Mouse (Mus musculus) limb, embryonic 12.5 days (tissue): ENCODE data around the gene Nup88. TPM values are rescaled to one million over a fixed set of nuclear protein-coding genes. Genes with fewer than 3 reads are reported as not detected.

Source experiments
- ATAC-seq: fragments of 200-750 bp; cut with Nextera tagmentation; 2 replicates; pipeline ENCODE4 v1.8.0; 2017; ENCODE audit warnings: low read depth, moderate TSS enrichment; ENCODE audit not compliant: insufficient number of reproducible peaks, insufficient read depth, low FRiP score, low TSS enrichment
- H3K27ac ChIP-seq: fragments of 300-500 bp; sonication (generic); 2 replicates; pipeline ENCODE4 v1.5.1; 2016; ENCODE audit warnings: mild to moderate bottlenecking, moderate library complexity
- H3K27me3 ChIP-seq: fragments of 300-500 bp; sonication (generic); 2 replicates; pipeline ENCODE4 v1.6.1; 2016; ENCODE audit warnings: mild to moderate bottlenecking, moderate library complexity
- H3K36me3 ChIP-seq: fragments of 300-500 bp; sonication (generic); 2 replicates; pipeline ENCODE4 v1.6.1; 2016; ENCODE audit warnings: mild to moderate bottlenecking, moderate library complexity
- H3K4me1 ChIP-seq: fragments of 300-500 bp; sonication (generic); replicated peaks from 2 replicates; pipeline ENCODE4 v1.6.1; 2016
- H3K4me2 ChIP-seq: fragments of 300-500 bp; sonication (generic); 2 replicates; pipeline ENCODE4 v1.6.1; 2016; ENCODE audit warnings: mild to moderate bottlenecking, moderate library complexity
- H3K4me3 ChIP-seq: fragments of 300-500 bp; sonication (generic); replicated peaks from 2 replicates; pipeline ENCODE4 v1.5.1; 2016; ENCODE audit warnings: mild to moderate bottlenecking
- H3K9ac ChIP-seq: fragments of 300-500 bp; sonication (generic); replicated peaks from 2 replicates; pipeline ENCODE4 v1.6.1; 2016; ENCODE audit warnings: mild to moderate bottlenecking, moderate library complexity
- H3K9me3 ChIP-seq: fragments of 300-500 bp; sonication (generic); 2 replicates; pipeline ENCODE4 v1.6.1; 2016; ENCODE audit warnings: mild to moderate bottlenecking, moderate library complexity
- WGBS: fragments of 180-500 bp; shearing (Covaris S2); methylation state at CpG from one replicate; pipeline ENCODE4 v1.1.7; 2016; 5-methylcytosine and 5-hydroxymethylcytosine counted together
- polyA plus RNA-seq: library from polyadenylated mRNA; unstranded; fragments of >200 nt; fragmentation: Nextera tagmentation; extraction: Ambion mirVana; gene quantifications from 2 replicates; pipeline ENCODE4 v1.2.1, GENCODE M21; 2016

Nup88 gene
- polyA plus RNA-seq, 1 experiment from 2014 or later: 145 TPM

- H3K9me3 ChIP-seq: no peaks in the 10 kb centered on the region
- no peak overlapping the region for H3K9ac ChIP-seq
- no peak overlapping the region for H3K27ac ChIP-seq
- H3K4me1 ChIP-seq: peaks cover 12% of the 10 kb centered on the region
- no peak overlapping the region for H3K4me3 ChIP-seq
- no peak for ATAC-seq
- H3K36me3 ChIP-seq: peaks cover 50% of the 10 kb centered on the region
- H3K4me2 ChIP-seq: no peak overlapping the region
- no peaks in the 10 kb centered on the region for H3K27me3 ChIP-seq
- 88% methylated on average over 4 of the region's 4 CpGs for WGBS
Observed at GRCm38 (mm10) chr11:71001167-71001566, 31.4 kb upstream of the Nup88 start.

GRCm38 (mm10) chr11:70982557-70983228 lies 12.9 kb upstream of the Nup88 start, which contains the start of gene C1qbp:
Gene C1qbp, minus strand, starts transcription at chr11:70983026.
- no peaks in the 10 kb centered on the region for H3K27me3 ChIP-seq
- peaks cover 12% of the 10 kb centered on the region for H3K4me1 ChIP-seq
- peak within 1 kb of the TSS; percentile 91 for H3K9ac ChIP-seq
- H3K9me3 ChIP-seq: no peaks in the 10 kb centered on the region
- peak within 1 kb of the TSS; percentile 99 for H3K4me3 ChIP-seq
- H3K27ac ChIP-seq: peak within 1 kb of the TSS; percentile 66
- peak within 1 kb of the TSS; percentile 76 for H3K4me2 ChIP-seq
- H3K36me3 ChIP-seq: peaks cover 69% of the 10 kb centered on the region
- ATAC-seq: peak; percentile 91
- under 1% methylated on average over 53 of the region's 64 CpGs for WGBS

- Histone ChIP-seq H3K4me2 (peak overlapping the region; percentile 76), H3K9ac (peak overlapping the region; percentile 91), H3K27ac (no peak overlapping the region), H3K9me3 (no peaks in the 10 kb centered on the region), H3K36me3 (peaks cover 69% of the 10 kb centered on the region), H3K4me1 (peaks cover 12% of the 10 kb centered on the region), H3K27me3 (no peaks in the 10 kb centered on the region), H3K4me3 (peak overlapping the region; percentile 99)
- no peak for ATAC-seq
- 10% methylated on average over 12 of the region's 12 CpGs for WGBS
Observed at GRCm38 (mm10) chr11:70982030-70982429, 12.3 kb upstream of the Nup88 start.

- Histone ChIP-seq H3K4me1 (peaks cover 12% of the 10 kb centered on the region), H3K4me2 (peak overlapping the region; percentile 76), H3K36me3 (peaks cover 69% of the 10 kb centered on the region), H3K4me3 (peak overlapping the region; percentile 99), H3K27ac (no peak overlapping the region), H3K27me3 (no peaks in the 10 kb centered on the region), H3K9ac (no peak overlapping the region), H3K9me3 (no peaks in the 10 kb centered on the region)
- WGBS: 91% methylated on average over 14 of the region's 14 CpGs
- no peak for ATAC-seq
Observed at GRCm38 (mm10) chr11:70980751-70981510, 11.2 kb upstream of the Nup88 start.

GRCm38 (mm10) chr11:70980232-70980631 lies 10.5 kb upstream of the Nup88 start:
- Histone ChIP-seq H3K4me1 (peaks cover 12% of the 10 kb centered on the region), H3K27ac (no peak overlapping the region), H3K4me2 (no peak overlapping the region), H3K9ac (no peak overlapping the region), H3K27me3 (no peaks in the 10 kb centered on the region), H3K9me3 (no peaks in the 10 kb centered on the region), H3K4me3 (no peak overlapping the region), H3K36me3 (peaks cover 69% of the 10 kb centered on the region)
- ATAC-seq: no peak
- WGBS: 87% methylated on average over 6 of the region's 6 CpGs

- Histone ChIP-seq H3K4me3 (no peak overlapping the region), H3K4me2 (no peak overlapping the region), H3K36me3 (peaks cover 84% of the 10 kb centered on the region), H3K9ac (no peak overlapping the region), H3K9me3 (no peaks in the 10 kb centered on the region), H3K27ac (no peak overlapping the region), H3K27me3 (no peaks in the 10 kb centered on the region), H3K4me1 (peaks cover 12% of the 10 kb centered on the region)
- no peak for ATAC-seq
- WGBS: 88% methylated on average over 6 of the region's 6 CpGs
Observed at GRCm38 (mm10) chr11:70977293-70977692, 7.5 kb upstream of the Nup88 start.

- Histone ChIP-seq H3K9ac (no peak overlapping the region), H3K9me3 (no peaks in the 10 kb centered on the region), H3K27me3 (no peaks in the 10 kb centered on the region), H3K27ac (no peak overlapping the region), H3K4me2 (no peak overlapping the region), H3K36me3 (peaks cover 72% of the 10 kb centered on the region), H3K4me1 (no peaks in the 10 kb centered on the region; the same call in 1 of the 2 replicates), H3K4me3 (no peak overlapping the region)
- no peak for ATAC-seq
- WGBS: 78% methylated on average over 2 of the region's 2 CpGs
Observed at GRCm38 (mm10) chr11:70975193-70975592, 5.4 kb upstream of the Nup88 start.

GRCm38 (mm10) chr11:70973947-70974346 lies 4.2 kb upstream of the Nup88 start:
- H3K27me3 ChIP-seq: no peaks in the 10 kb centered on the region
- H3K4me3 ChIP-seq: no peak overlapping the region
- WGBS: 78% methylated on average over 4 of the region's 4 CpGs
- H3K9me3 ChIP-seq: no peaks in the 10 kb centered on the region
- no peak overlapping the region for H3K27ac ChIP-seq
- H3K9ac ChIP-seq: no peak overlapping the region
- H3K36me3 ChIP-seq: peaks cover 59% of the 10 kb centered on the region
- no peak for ATAC-seq
- H3K4me1 ChIP-seq: no peaks in the 10 kb centered on the region; the same call in 1 of the 2 replicates
- H3K4me2 ChIP-seq: no peak overlapping the region

- Histone ChIP-seq H3K4me1 (peaks cover 9% of the 10 kb centered on the region), H3K9me3 (no peaks in the 10 kb centered on the region), H3K27me3 (no peaks in the 10 kb centered on the region), H3K36me3 (peaks cover 47% of the 10 kb centered on the region), H3K4me2 (no peak overlapping the region), H3K9ac (no peak overlapping the region), H3K4me3 (no peak overlapping the region), H3K27ac (no peak overlapping the region)
- WGBS: 66% methylated on average over 1 of the region's 1 CpGs
- no peak for ATAC-seq
Observed at GRCm38 (mm10) chr11:70972586-70972985, 2.8 kb upstream of the Nup88 start.

GRCm38 (mm10) chr11:70970560-70971540 lies 1.1 kb upstream of the Nup88 start:
- 17% methylated on average over 24 of the region's 24 CpGs for WGBS
- H3K4me3 ChIP-seq: peak overlapping the region; percentile 84
- H3K27me3 ChIP-seq: no peaks in the 10 kb centered on the region
- 0 out of 2 replicates have a peak, but pooled peaks have one; percentile 8 for ATAC-seq
- no peaks in the 10 kb centered on the region for H3K9me3 ChIP-seq
- peaks cover 43% of the 10 kb centered on the region for H3K36me3 ChIP-seq
- H3K4me1 ChIP-seq: peaks cover 9% of the 10 kb centered on the region
- peak overlapping the region; percentile 61 for H3K9ac ChIP-seq
- H3K4me2 ChIP-seq: peak overlapping the region; percentile 76
- H3K27ac ChIP-seq: peak overlapping the region; percentile 87
